Mouse (Mus musculus) CH12.LX (cell line): ENCODE results near the gene Ngef. TPM values are rescaled to one million over a fixed set of nuclear protein-coding genes. Genes with fewer than 3 reads are reported as not detected.
A peak's percentile ranks its signal among the peaks of the same experiment; 100 is the strongest.

Source experiments
- DNase-seq: peaks from one replicate; pipeline ENCODE4 v3.0.0-alpha.2; 2013; ENCODE audit errors: extremely low read depth
- H3K27ac ChIP-seq: 2 replicates; pipeline ENCODE4 v1.5.1; 2012; ENCODE audit warnings: low read depth, mild to moderate bottlenecking, control low read depth, moderate library complexity; ENCODE audit not compliant: insufficient read depth
- H3K27me3 ChIP-seq: replicated peaks from 2 replicates; pipeline ENCODE3; 2012; ENCODE audit warnings: inconsistent platforms
- H3K36me3 ChIP-seq, 2 experiments: replicated peaks in 1 of 2; 2 replicates each; pipeline versions ENCODE3 to v1.6.1; 2012; ENCODE audit warnings: inconsistent platforms in 1 of 2, low read length in 1 of 2, mild to moderate bottlenecking in 1 of 2, mixed read lengths in 1 of 2, moderate library complexity in 1 of 2; ENCODE audit not compliant: control insufficient read depth in 1 of 2, insufficient read depth in 1 of 2
- H3K4me1 ChIP-seq, 2 experiments: 2 replicates each; pipeline ENCODE4 v1.6.1; 2012; ENCODE audit warnings: inconsistent platforms in 1 of 2, moderate library complexity in 1 of 2; ENCODE audit not compliant: insufficient read depth in 2 of 2, control insufficient read depth in 1 of 2
- H3K4me2 ChIP-seq: 2 replicates; pipeline ENCODE4 v1.6.1; 2012; ENCODE audit warnings: low read depth, mild to moderate bottlenecking, control low read depth; ENCODE audit not compliant: poor library complexity, insufficient read depth, severe bottlenecking
- H3K4me3 ChIP-seq, 3 experiments: fragments of 150-350 bp in 1 of 3; sonication (generic) in 1 of 3; replicated peaks in 1 of 3; 2 replicates each; pipeline versions ENCODE3 to v1.5.1; 2011 to 2012; ENCODE audit warnings: low read depth in 2 of 3, low read length in 2 of 3, mild to moderate bottlenecking in 2 of 3, moderate library complexity in 2 of 3, control low read depth in 1 of 3, improper control_type of control experiment in 1 of 3, inconsistent platforms in 1 of 3, mixed read lengths in 1 of 3; ENCODE audit not compliant: poor library complexity in 1 of 3
- H3K79me2 ChIP-seq: replicated peaks from 2 replicates; pipeline ENCODE4 v1.6.1; 2012; ENCODE audit warnings: mild to moderate bottlenecking, moderate library complexity; ENCODE audit not compliant: control insufficient read depth, poor library complexity, insufficient read depth, severe bottlenecking; ENCODE audit errors: extremely low read depth
- H3K9ac ChIP-seq: 2 replicates; pipeline ENCODE4 v1.6.1; 2012; ENCODE audit warnings: low read depth, mild to moderate bottlenecking, control low read depth, moderate library complexity; ENCODE audit not compliant: insufficient read depth
- H3K9me3 ChIP-seq: replicated peaks from 2 replicates; pipeline ENCODE3; 2012; ENCODE audit warnings: low read length, inconsistent platforms, mixed read lengths
- BHLHE40 ChIP-seq: IDR thresholded peaks from 2 replicates; pipeline ENCODE4 v1.6.1; 2011; ENCODE audit warnings: mild to moderate bottlenecking, low read depth, low read length, improper control_type of control experiment
- CHD1 ChIP-seq: IDR thresholded peaks from 2 replicates; pipeline ENCODE4 v1.6.1; 2012; ENCODE audit warnings: low read depth, low read length, improper control_type of control experiment, inconsistent platforms
- CHD2 ChIP-seq: IDR thresholded peaks from 2 replicates; pipeline ENCODE4 v1.6.1; 2011; ENCODE audit warnings: low read length, improper control_type of control experiment
- CTCF ChIP-seq, 2 experiments: IDR thresholded peaks in 1 of 2; conservative IDR thresholded peaks in 1 of 2; 2 replicates each; pipeline ENCODE4 v1.5.1; 2011 to 2012; ENCODE audit warnings: low read depth in 2 of 2, low read length in 2 of 2, improper control_type of control experiment in 1 of 2, inconsistent platforms in 1 of 2, mild to moderate bottlenecking in 1 of 2, moderate library complexity in 1 of 2
- E2F4 ChIP-seq: IDR thresholded peaks from 2 replicates; pipeline ENCODE4 v1.6.1; 2011; ENCODE audit warnings: low read depth, low read length, improper control_type of control experiment; ENCODE audit not compliant: insufficient replicate concordance
- ELF1 ChIP-seq: IDR thresholded peaks from 2 replicates; pipeline ENCODE4 v1.6.1; 2014; ENCODE audit warnings: low read depth, mild to moderate bottlenecking, inconsistent platforms, low read length, improper control_type of control experiment
- EP300 ChIP-seq: IDR thresholded peaks from 2 replicates; pipeline ENCODE4 v1.6.1; 2011; ENCODE audit warnings: low read length, improper control_type of control experiment
- ETS1 ChIP-seq: conservative IDR thresholded peaks from 2 replicates; pipeline ENCODE4 v1.6.1; 2012; ENCODE audit warnings: low read depth, mild to moderate bottlenecking, inconsistent platforms, low read length, improper control_type of control experiment, moderate library complexity
- GABPA ChIP-seq: IDR thresholded peaks from 2 replicates; pipeline ENCODE4 v1.6.1; 2012; ENCODE audit warnings: low read depth, low read length, improper control_type of control experiment, inconsistent platforms; ENCODE audit not compliant: insufficient replicate concordance
- HCFC1 ChIP-seq: IDR thresholded peaks from 2 replicates; pipeline ENCODE4 v1.6.1; 2012; ENCODE audit warnings: low read depth, mild to moderate bottlenecking, inconsistent platforms, low read length, improper control_type of control experiment
- IRF4 ChIP-seq: IDR thresholded peaks from 2 replicates; pipeline ENCODE4 v1.6.1; 2014; ENCODE audit warnings: low read depth, mild to moderate bottlenecking, inconsistent platforms, low read length, improper control_type of control experiment
- JUN ChIP-seq: IDR thresholded peaks from 2 replicates; pipeline ENCODE4 v1.6.1; 2011; ENCODE audit warnings: low read depth, mild to moderate bottlenecking, low read length, improper control_type of control experiment, moderate library complexity; ENCODE audit not compliant: insufficient read depth
- JUND ChIP-seq: conservative IDR thresholded peaks from 2 replicates; pipeline ENCODE4 v1.6.1; 2011; ENCODE audit warnings: low read depth, low read length, improper control_type of control experiment
- KAT2A ChIP-seq: IDR thresholded peaks from 2 replicates; pipeline ENCODE4 v1.6.1; 2012; ENCODE audit warnings: low read length, improper control_type of control experiment, inconsistent platforms; ENCODE audit not compliant: insufficient replicate concordance
- MAFK ChIP-seq: IDR thresholded peaks from 2 replicates; pipeline ENCODE4 v1.6.1; 2011; ENCODE audit warnings: low read length, improper control_type of control experiment; ENCODE audit not compliant: insufficient replicate concordance
- MAX ChIP-seq: IDR thresholded peaks from 2 replicates; pipeline ENCODE4 v1.6.1; 2011; ENCODE audit warnings: low read length, improper control_type of control experiment
- MAZ ChIP-seq: IDR thresholded peaks from 2 replicates; pipeline ENCODE4 v1.6.1; 2012; ENCODE audit warnings: low read depth, mild to moderate bottlenecking, inconsistent platforms, low read length, improper control_type of control experiment, moderate library complexity
- MEF2A ChIP-seq: IDR thresholded peaks from 2 replicates; pipeline ENCODE4 v1.6.1; 2014; ENCODE audit warnings: low read depth, mild to moderate bottlenecking, inconsistent platforms, low read length, improper control_type of control experiment, borderline replicate concordance
- MXI1 ChIP-seq: IDR thresholded peaks from 2 replicates; pipeline ENCODE4 v1.6.1; 2011; ENCODE audit warnings: mild to moderate bottlenecking, low read depth, low read length, improper control_type of control experiment
- MYC ChIP-seq: IDR thresholded peaks from 2 replicates; pipeline ENCODE4 v1.6.1; 2011; ENCODE audit warnings: low read depth, mild to moderate bottlenecking, improper control_type of control experiment, low read length
- NELFE ChIP-seq: IDR thresholded peaks from 2 replicates; pipeline ENCODE4 v1.6.1; 2011; ENCODE audit warnings: low read depth, low read length, improper control_type of control experiment
- NRF1 ChIP-seq: IDR thresholded peaks from 2 replicates; pipeline ENCODE4 v1.6.1; 2014; ENCODE audit warnings: low read depth, mild to moderate bottlenecking, inconsistent platforms, low read length, improper control_type of control experiment, moderate library complexity
- PAX5 ChIP-seq: IDR thresholded peaks from 2 replicates; pipeline ENCODE4 v1.6.1; 2012; ENCODE audit warnings: low read length, inconsistent platforms, mixed read lengths
- POLR2A ChIP-seq: IDR thresholded peaks from 2 replicates; pipeline ENCODE4 v1.6.1; 2011; ENCODE audit warnings: low read depth, mild to moderate bottlenecking, improper control_type of control experiment, low read length
- RAD21 ChIP-seq: IDR thresholded peaks from 2 replicates; pipeline ENCODE4 v1.6.1; 2011; ENCODE audit warnings: low read depth, mild to moderate bottlenecking, low read length, improper control_type of control experiment, moderate library complexity
- RCOR1 ChIP-seq: conservative IDR thresholded peaks from 2 replicates; pipeline ENCODE4 v1.6.1; 2012; ENCODE audit warnings: low read depth, mild to moderate bottlenecking, inconsistent platforms, low read length, improper control_type of control experiment
- SIN3A ChIP-seq: IDR thresholded peaks from 2 replicates; pipeline ENCODE4 v1.6.1; 2012; ENCODE audit warnings: low read length, improper control_type of control experiment, inconsistent platforms
- SMC3 ChIP-seq: IDR thresholded peaks from 2 replicates; pipeline ENCODE4 v1.6.1; 2011; ENCODE audit warnings: low read depth, low read length, improper control_type of control experiment
- TBP ChIP-seq: conservative IDR thresholded peaks from 2 replicates; pipeline ENCODE4 v1.6.1; 2011; ENCODE audit warnings: low read depth, low read length, improper control_type of control experiment
- TCF12 ChIP-seq: IDR thresholded peaks from 2 replicates; pipeline ENCODE4 v1.6.1; 2014; ENCODE audit warnings: low read depth, mild to moderate bottlenecking, inconsistent platforms, low read length, improper control_type of control experiment
- UBTF ChIP-seq: IDR thresholded peaks from 2 replicates; pipeline ENCODE4 v1.6.1; 2012; ENCODE audit warnings: low read depth, mild to moderate bottlenecking, inconsistent platforms, low read length, improper control_type of control experiment, moderate library complexity
- USF2 ChIP-seq: conservative IDR thresholded peaks from 2 replicates; pipeline ENCODE4 v1.6.1; 2011; ENCODE audit warnings: low read depth, low read length, improper control_type of control experiment
- ZC3H11A ChIP-seq: IDR thresholded peaks from 2 replicates; pipeline ENCODE4 v1.6.1; 2012; ENCODE audit warnings: low read depth, mild to moderate bottlenecking, inconsistent platforms, low read length, improper control_type of control experiment
- ZKSCAN1 ChIP-seq: IDR thresholded peaks from 2 replicates; pipeline ENCODE4 v1.6.1; 2012; ENCODE audit warnings: low read depth, inconsistent platforms, low read length, improper control_type of control experiment, borderline replicate concordance
- ZMIZ1 ChIP-seq: IDR thresholded peaks from 2 replicates; pipeline ENCODE4 v1.6.1; 2012; ENCODE audit warnings: low read depth, mild to moderate bottlenecking, inconsistent platforms, low read length, improper control_type of control experiment
- ZNF384 ChIP-seq: IDR thresholded peaks from 2 replicates; pipeline ENCODE4 v1.6.1; 2012; ENCODE audit warnings: low read depth, low read length, improper control_type of control experiment, inconsistent platforms
- dilution Hi-C: fragments of 300-500 bp; cut with MboI; formaldehyde crosslinking; loops from 2 replicates; pipeline ENCODE4 v1.14.3; 2020; ENCODE audit warnings: low sequenced_read_pairs; ENCODE audit not compliant: extremely low pct_unique_long_range_greater_than_20kb, extremely low pct_ligation_motif_present
- in situ Hi-C: fragments of 300-500 bp; cut with MboI; formaldehyde crosslinking; loops from 3 replicates; pipeline ENCODE4 v1.14.3; 2019; ENCODE audit warnings: low sequenced_read_pairs, low pct_ligation_motif_present, low pct_unique_long_range_greater_than_20kb, mixed read lengths
- polyA plus RNA-seq: library from polyadenylated mRNA; unstranded; fragments of >175 nt; gene quantifications from 2 replicates; pipeline ENCODE4 v1.2.1, GENCODE M21; 2012; ENCODE audit warnings: low read depth; ENCODE audit not compliant: insufficient read length
- total RNA-seq, 2 experiments: library from RNA; depleted of rRNA; stranded (reverse); fragments of 300-350 nt in 1 of 2; fragments of >200 nt in 1 of 2; gene quantifications; 2 replicates each; pipeline ENCODE4 v1.2.3; 2012 to 2014

Ngef gene
- total and polyA plus RNA-seq, 3 experiments, result not detected

- no peak for TF ChIP-seq CHD2
- no peak for TF ChIP-seq POLR2A
- no peak for TF ChIP-seq USF2
- no peak for TF ChIP-seq ZKSCAN1
- TF ChIP-seq HCFC1, result no peak
- no peak for TF ChIP-seq CHD1
- no peak for TF ChIP-seq BHLHE40
- peak; percentile 78 for TF ChIP-seq SMC3
- TF ChIP-seq PAX5, result no peak
- no peak for TF ChIP-seq JUN
- peak; percentile 72 for TF ChIP-seq RAD21
- TF ChIP-seq MEF2A, result no peak
- TF ChIP-seq MAX, result no peak
- TF ChIP-seq NELFE, result no peak; the same call in 1 of the 2 replicates
- TF ChIP-seq GABPA, result no peak
- TF ChIP-seq MXI1, result no peak
- TF ChIP-seq SIN3A, result no peak
- TF ChIP-seq MAZ, result peak; percentile 59; the same call in 1 of the 2 replicates
- peak; percentile 39 to 83 for TF ChIP-seq CTCF (conservative IDR thresholded peaks at IDR 0.05 in 1 of 2, IDR thresholded peaks at IDR 0.05 in 1 of 2; ENCODE audit: low read depth in 2 of 2, low read length in 2 of 2)
- peak; percentile 14; the same call in 1 of the 2 replicates for TF ChIP-seq ZC3H11A
- TF ChIP-seq ZMIZ1, result no peak
- no peak for TF ChIP-seq E2F4
- TF ChIP-seq UBTF, result no peak
- TF ChIP-seq MAFK, result no peak
- no peak for TF ChIP-seq TBP
- TF ChIP-seq KAT2A, result no peak
- no peak for TF ChIP-seq EP300
- TF ChIP-seq MYC, result peak; percentile 15; the same call in 1 of the 2 replicates
- no peak for TF ChIP-seq ETS1
- no peak for TF ChIP-seq IRF4
- TF ChIP-seq ZNF384, result no peak
- TF ChIP-seq RCOR1, result no peak
- no peak for TF ChIP-seq TCF12
- peak; percentile 20; the same call in 1 of the 2 replicates for TF ChIP-seq ELF1
- no peak for TF ChIP-seq NRF1
- no peak for TF ChIP-seq JUND
- dilution Hi-C loops, result no loop called here
- peak overlapping the region; percentile 28; the same call in 1 of the 2 replicates for H3K9ac ChIP-seq
- no peaks in the 10 kb centered on the region for H3K36me3 ChIP-seq
- in situ Hi-C loops, result no loop called here
- H3K27ac ChIP-seq, result no peak overlapping the region
- H3K4me3 ChIP-seq, result no peak overlapping the region
- peaks cover 0 to 5% of the 10 kb centered on the region in 2 experiments; a peak in 2 of 4 replicates for H3K4me1 ChIP-seq
- DNase-seq, result peak; percentile 71
- H3K79me2 ChIP-seq, result no peaks in the 10 kb centered on the region
- H3K4me2 ChIP-seq, result peak overlapping the region; percentile 59; the same call in 1 of the 2 replicates
- no peaks in the 10 kb centered on the region for H3K27me3 ChIP-seq
- no peaks in the 10 kb centered on the region for H3K9me3 ChIP-seq
Observed at GRCm38 (mm10) chr1:87541614-87542013, 32.1 kb downstream of the Ngef start.
